Mouse (Mus musculus) ES-Bruce4 (cell line): Measurements from ENCODE around the gene Lrrc14b.

Experiments
- CTCF ChIP-seq: IDR thresholded peaks from one replicate; pipeline ENCODE4 v1.8.1; 2011; ENCODE audit warnings: low read depth, low read length
- POLR2A ChIP-seq: IDR thresholded peaks from one replicate; pipeline ENCODE4 v1.8.1; 2011; ENCODE audit warnings: low read length; ENCODE audit not compliant: insufficient read depth

DNA sequence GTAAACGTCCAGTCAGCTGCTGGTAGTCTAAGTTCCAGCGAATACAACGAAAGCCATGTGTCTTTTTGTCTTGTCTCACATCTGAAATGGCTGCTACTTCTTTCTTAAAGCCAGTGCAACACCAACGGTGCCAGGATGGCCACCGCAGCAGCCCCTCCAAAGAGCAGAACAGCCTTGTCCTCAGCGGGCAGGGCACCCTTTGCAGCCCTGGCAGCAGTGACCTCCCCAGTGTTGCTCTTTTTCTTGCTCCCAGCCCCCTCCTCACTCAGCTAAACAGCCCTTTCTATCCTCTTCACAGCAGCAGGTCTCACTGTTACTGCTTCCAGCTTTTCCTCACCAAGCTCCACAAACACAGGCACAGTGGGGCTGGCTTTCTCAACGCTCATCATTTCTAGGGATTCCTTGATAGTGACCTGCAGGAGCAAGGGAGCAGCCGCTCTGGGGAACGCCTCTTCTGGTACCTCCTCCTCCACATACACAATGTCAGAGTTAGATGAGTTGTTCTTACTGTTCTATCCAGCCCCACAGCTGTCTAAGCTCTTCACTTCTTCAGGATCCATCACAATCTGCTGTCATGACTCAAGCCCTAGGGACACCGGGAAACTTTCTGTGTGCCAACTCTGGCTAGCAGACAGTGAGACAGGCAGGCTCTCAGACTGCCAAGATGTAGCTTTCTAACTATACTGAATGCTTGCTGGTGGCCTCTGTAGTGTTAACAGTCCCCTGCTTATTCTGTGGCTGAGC, 17.9 kb upstream of the Lrrc14b start:
- no peak for TF ChIP-seq CTCF
- no peak for TF ChIP-seq POLR2A
